Mouse (Mus musculus): ENCODE results near the gene Zfp791. TPM values are rescaled to one million over a fixed set of nuclear protein-coding genes. Genes with fewer than 3 reads are reported as not detected.
"Not testable (repeated sequence)": the region's sequence is repeated elsewhere in the genome, so short reads cannot be mapped to it uniquely, and the experiment has no call there.

Gene Zfp791
- total RNA-seq (2022) = 1 to 10 TPM; 6.1 to 8.9 (median 8.5) TPM

DNA sequence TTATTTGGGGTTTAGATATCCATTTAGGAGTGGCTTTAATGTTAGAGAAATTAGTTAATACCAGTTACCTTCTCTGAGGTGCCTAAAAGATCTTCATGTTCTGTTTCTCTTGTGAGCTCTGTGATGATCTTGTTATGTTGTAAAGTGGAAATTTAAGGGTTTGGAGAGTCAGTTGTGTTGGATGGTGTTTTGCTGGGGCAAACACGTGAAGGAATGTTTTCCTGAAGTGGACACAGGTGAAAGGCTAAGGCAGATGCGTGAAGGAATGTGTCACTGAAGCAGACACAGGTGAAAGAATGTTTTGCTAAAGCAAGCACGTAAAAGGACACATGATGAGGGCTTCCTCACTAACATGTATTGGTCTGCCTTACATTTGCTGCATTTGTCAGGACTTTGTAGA is at the start of gene Zfp791:
TSS of gene Zfp791 (minus strand) at position 101 of the 400 bp plus-strand sequence.
- no peak for DNase-seq (ENCODE audit: low spot score in 2 of 2)

DNA sequence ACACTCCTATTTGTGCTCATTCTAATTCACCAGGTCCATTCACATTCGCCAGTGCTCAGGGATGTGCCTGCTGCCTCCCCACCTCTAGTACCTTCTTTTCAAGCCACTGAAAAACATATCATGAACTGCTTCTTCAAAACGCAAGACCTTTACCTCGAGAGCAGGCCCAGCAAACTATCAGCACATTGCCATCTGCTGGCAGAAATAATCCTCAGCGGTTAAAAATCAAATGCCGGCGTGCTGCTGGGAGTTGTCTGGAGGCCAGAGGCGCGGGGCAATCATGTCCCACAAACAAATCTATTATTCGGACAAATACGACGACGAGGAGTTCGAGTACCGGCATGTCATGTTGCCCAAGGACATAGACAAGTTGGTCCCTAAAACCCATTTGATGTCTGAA is 48.4 kb upstream of the Zfp791 start:
- DNase-seq (ENCODE audit: low spot score in 2 of 2) = peak; percentile 13 to 48

- DNase-seq (ENCODE audit: low spot score in 2 of 2) = no peak
These were observed 28.7 kb upstream of the Zfp791 start, which contains the start of gene Cks1brt for GRCm38 (mm10) chr8:85151624-85152023. Gene Cks1brt, plus strand, starts transcription at chr8:85151924.

GRCm38 (mm10) chr8:85142516-85142915 is 19.6 kb upstream of the Zfp791 start:
- no peak for DNase-seq (ENCODE audit: low spot score in 2 of 2)

GRCm38 (mm10) chr8:85135690-85136089 is 12.8 kb upstream of the Zfp791 start:
- DNase-seq (ENCODE audit: low spot score in 2 of 2) = not testable (repeated sequence)

DNA sequence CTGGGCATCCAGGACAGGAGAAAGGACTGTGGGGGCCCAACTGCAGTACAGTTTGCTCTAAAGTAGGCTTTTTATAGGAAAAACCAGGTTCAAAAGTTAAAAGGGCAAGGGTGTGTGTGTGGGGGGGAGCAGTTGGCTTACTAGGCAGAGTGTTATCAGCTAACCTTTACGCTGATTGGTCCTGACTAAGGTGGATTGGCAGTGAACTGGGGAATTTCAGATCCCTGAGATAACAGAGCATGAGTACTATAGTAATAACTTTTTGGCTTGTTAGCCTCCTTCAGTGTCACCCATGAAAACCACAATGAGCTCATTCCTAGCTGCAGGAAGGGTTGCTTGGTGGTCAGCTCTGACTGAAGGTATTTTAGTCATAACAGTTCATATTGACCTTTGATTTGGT is 9.4 kb upstream of the Zfp791 start:
- no peak for DNase-seq (ENCODE audit: low spot score in 2 of 2)

DNA sequence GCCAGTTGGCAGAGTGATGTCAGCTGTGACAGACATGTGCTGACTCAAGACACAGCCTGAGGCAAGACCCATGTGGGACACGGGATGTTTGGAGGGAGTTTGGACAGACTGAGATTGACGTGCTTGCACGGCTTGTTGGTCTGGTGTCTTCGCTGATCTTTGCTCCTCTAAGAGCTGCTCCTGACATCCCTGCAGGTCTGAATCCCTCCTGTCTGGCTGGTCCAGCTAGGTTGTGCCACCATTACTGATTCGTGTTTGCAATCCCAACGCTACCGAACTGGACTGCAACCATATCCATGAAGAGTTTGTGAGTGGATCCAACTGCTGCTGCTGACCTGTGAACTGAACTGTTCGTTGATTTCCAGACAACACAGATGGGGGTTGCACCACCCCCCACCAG is 796 bp upstream of the Zfp791 start:
- DNase-seq (ENCODE audit: low spot score in 2 of 2) = no peak

DNA sequence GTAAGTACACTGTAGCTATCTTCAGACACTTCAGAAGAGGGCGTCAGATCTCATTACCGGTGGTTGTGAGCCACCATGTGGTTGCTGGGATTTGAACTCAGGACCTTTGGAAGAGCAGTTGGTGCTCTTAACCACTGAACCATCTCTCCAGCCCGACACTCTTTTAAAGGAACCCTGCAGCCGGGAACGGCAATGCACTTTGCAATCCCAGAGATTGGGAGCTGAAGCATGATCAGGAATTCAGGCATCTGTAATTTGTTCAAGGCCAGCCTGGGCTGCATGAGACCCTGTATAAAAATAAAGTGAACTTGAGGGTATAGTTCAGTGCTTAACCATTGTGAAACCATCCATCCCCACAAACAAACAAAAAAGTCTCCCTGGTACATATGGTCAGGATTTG is 2.6 kb downstream of the Zfp791 start:
- DNase-seq (ENCODE audit: low spot score in 2 of 2) = not testable (repeated sequence)

DNA sequence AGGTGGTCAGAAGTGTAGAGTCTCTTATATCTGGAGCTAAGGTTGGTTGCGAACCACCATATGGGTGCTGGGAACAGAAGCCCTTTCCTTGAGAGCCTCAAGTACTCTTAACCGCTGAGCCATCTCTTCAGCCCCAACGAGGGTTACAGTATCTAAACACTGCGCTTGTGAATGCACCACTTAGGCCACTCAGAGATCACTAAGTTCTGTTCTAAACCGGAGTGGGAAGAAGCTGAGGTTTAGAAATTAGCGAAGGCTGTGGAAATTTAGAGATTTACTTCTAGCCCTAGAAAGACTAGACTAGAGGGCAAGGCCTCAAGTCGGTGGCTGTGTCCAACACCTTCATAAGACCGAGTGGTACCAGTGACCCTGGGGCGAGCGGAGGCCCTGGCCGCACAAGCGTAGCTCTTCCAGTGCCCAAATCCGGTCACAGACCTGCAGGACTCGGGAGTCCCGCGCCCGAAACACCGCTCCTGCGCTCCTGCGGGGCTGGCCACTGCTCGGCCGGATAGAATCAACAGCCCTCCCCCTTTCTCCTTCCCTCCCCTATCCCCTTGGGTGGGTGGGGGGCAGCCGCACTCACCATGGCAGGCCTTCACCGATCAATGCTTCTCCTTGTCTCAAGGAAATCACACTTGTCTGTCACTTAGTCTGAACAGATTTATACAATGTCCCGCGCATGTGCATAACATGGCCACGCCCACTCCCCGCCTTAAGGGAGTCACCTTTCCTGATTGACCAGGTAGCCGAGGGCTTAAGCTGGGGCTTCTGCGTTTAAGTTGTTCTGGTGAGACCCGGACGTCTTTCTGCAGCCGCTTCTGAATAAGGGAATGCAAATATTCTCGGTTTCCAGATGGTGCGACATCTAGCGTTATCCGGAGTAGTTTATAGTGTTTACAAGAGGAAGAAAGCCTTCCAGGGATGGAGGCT is 3.6 kb downstream of the Zfp791 start:
- peak; percentile 61 to 80 for DNase-seq (ENCODE audit: low spot score in 2 of 2)

DNA sequence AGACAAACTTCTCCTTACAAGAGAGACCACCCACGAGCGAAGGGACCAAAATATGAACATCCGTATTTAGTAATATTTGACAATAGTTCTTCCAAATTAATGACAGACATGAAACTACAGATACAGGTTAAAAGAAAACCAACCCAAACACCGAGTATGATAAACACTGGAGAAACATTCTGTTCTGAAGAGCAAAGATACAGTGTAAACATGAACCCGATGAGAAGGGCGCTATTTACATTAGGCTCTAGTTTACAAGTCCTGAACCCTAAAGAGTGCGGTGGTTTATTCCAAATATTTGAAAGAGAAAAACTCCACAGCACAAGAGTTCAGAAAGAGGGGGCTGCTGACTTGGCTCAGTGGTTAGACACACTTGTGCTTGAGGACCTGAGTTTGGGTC is 5.9 kb downstream of the Zfp791 start:
- no peak for DNase-seq (ENCODE audit: low spot score in 2 of 2)

GRCm38 (mm10) chr8:85115501-85115900 is 7.4 kb downstream of the Zfp791 start:
- DNase-seq (ENCODE audit: low spot score in 2 of 2) = no peak

GRCm38 (mm10) chr8:85113241-85113640 is 9.7 kb downstream of the Zfp791 start:
- no peak for DNase-seq (ENCODE audit: low spot score in 2 of 2)

GRCm38 (mm10) chr8:85100076-85100665 is 22.7 kb downstream of the Zfp791 start:
- no peak for DNase-seq (ENCODE audit: low spot score in 2 of 2)

DNA sequence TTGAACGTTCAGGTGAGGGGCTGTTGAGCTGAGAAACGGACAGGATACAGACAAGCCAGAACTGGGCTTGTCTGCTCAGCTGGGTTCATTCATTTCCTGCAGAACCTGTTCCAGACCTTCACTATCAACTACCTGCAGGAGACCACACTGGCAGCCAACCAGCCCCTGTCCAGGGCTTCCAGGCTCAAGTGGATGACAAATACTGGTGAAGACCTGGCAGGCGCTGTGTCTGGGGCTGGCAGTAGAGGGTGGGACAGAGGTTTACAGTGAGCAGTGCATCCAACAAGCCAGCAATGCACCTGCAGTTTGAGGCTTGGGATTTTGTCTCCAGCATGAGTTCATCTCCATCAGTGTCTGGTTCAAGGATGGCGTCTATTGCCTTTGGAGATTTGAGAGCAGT is 26.0 kb downstream of the Zfp791 start:
- no peak for DNase-seq (ENCODE audit: low spot score in 2 of 2)

GRCm38 (mm10) chr8:85096196-85096595 is 26.7 kb downstream of the Zfp791 start:
- DNase-seq (ENCODE audit: low spot score in 2 of 2) = no peak

DNA sequence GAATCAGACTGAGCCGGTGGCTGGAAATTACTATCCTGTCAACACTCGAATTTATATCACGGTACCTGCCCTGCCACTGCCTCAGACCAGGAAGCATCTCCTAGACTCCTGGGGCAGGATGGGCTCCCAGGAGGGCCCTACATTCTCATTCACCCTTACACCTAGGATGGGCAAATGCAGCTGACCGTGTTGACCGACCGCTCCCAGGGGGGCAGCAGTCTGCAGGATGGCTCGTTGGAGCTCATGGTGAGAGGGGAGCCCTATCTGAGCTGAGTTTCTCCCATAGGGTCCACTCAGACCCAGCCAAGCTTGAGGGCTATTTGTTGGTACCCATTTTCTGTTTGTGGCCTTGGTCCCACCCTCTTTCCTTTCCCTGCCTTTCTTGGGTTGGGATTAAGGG is 27.3 kb downstream of the Zfp791 start:
- no peak for DNase-seq (ENCODE audit: low spot score in 2 of 2)

- DNase-seq (ENCODE audit: low spot score in 2 of 2) = no peak
These were observed 27.8 kb downstream of the Zfp791 start for GRCm38 (mm10) chr8:85095051-85095450.

DNA sequence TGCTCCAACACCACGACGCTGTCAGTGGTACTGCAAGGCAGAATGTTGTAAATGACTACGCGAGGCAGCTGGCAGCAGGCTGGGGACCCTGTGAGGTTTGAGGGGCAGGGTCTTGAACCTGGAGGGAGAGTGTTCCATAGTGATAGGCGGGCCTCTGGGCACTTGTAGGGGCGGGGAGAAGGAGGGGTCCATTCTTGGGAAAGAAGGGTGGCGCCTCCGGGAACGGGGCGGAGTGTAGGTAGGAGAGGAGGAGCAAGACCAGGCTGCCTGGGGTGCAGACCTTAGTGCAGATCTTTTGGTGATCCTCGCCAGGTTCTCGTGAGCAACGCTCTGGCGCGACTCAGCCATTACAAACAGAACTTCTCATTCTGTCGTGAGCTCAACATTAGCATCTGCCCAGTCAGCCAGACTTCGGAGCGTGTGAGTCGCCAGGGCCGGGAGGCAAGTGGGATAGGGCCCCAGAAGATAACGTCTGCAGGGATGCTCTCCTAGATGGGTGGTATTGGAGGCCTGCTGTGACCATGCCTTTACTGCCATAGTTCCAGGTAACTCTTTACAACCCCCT is 31.3 kb downstream of the Zfp791 start:
- DNase-seq (ENCODE audit: low spot score in 2 of 2) = no peak

GRCm38 (mm10) chr8:85090856-85091255 is 32.0 kb downstream of the Zfp791 start:
- DNase-seq (ENCODE audit: low spot score in 2 of 2) = no peak

DNA sequence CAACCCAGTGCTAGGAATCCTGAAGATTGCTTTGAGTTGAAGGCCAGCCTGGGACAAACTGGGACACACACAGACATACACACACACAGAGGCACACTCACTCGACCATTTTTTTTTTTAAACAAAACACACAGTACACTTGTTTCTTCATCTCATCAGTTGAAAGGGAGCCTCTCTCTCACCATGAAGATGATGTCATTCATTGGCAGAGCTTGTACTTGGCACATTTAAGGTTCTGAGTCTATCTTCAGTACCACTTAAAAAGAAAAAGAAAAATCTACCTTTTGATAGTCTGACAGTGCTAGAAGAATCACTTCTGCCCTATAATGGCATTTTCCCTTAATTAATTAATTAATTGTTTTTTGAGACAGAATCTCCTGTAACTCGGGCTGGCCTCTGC is 34.1 kb downstream of the Zfp791 start:
- DNase-seq (ENCODE audit: low spot score in 2 of 2) = no peak

DNA sequence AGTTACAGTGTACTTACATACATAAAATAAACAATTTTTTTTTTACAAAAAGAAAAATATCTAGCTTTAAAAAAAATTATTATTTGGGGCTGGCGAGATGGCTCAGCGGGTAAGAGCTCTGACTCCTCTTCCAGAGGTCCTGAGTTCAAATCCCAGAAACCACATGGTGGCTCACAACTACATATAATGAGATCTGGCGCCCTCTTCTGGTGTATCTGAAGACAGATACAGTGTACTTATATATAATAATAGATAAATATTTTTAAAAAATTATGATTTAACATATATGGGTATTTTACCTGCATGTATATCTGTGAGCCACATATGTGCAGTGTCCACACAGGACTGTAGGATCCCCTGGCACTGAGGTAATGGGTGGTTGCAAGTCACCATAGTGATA is 36.7 kb downstream of the Zfp791 start:
- no peak for DNase-seq (ENCODE audit: low spot score in 2 of 2)

GRCm38 (mm10) chr8:85084633-85085032 is 38.3 kb downstream of the Zfp791 start:
- no peak for DNase-seq (ENCODE audit: low spot score in 2 of 2)
